Mouse (Mus musculus) midbrain, postnatal 0 days (tissue): Measurements from ENCODE around the gene Kiss1. TPM values are rescaled to one million over a fixed set of nuclear protein-coding genes. Genes with fewer than 3 reads are reported as not detected.

Experiments
- ATAC-seq: fragments of 200-750 bp; cut with Nextera tagmentation; 2 replicates; pipeline ENCODE4 v1.8.0; 2017; ENCODE audit warnings: moderate number of reproducible peaks, mild to moderate bottlenecking, moderate TSS enrichment, moderate library complexity; ENCODE audit not compliant: low FRiP score
- DNase-seq: peaks from one replicate; pipeline ENCODE4 v3.0.0-alpha.2; 2015; ENCODE audit warnings: low spot score
- H3K27ac ChIP-seq: fragments of 300-500 bp; sonication (generic); 2 replicates; pipeline ENCODE4 v1.5.1; 2014; ENCODE audit warnings: low read depth, mild to moderate bottlenecking, low read length, mixed read lengths
- H3K27me3 ChIP-seq: fragments of 300-500 bp; sonication (generic); 2 replicates; pipeline ENCODE4 v1.6.1; 2014; ENCODE audit warnings: low read length, control low read depth, mixed read lengths; ENCODE audit not compliant: insufficient read depth
- H3K36me3 ChIP-seq: fragments of 300-500 bp; sonication (generic); 2 replicates; pipeline ENCODE4 v1.6.1; 2014; ENCODE audit warnings: low read length, control low read depth, mixed read lengths; ENCODE audit not compliant: insufficient read depth
- H3K4me1 ChIP-seq: fragments of 300-500 bp; sonication (generic); 2 replicates; pipeline ENCODE4 v1.6.1; 2014; ENCODE audit warnings: mild to moderate bottlenecking, control low read depth, antibody characterized with exemption, low read length, mixed read lengths; ENCODE audit not compliant: insufficient read depth
- H3K4me2 ChIP-seq: fragments of 300-500 bp; sonication (generic); 2 replicates; pipeline ENCODE4 v1.6.1; 2014; ENCODE audit warnings: low read depth, mild to moderate bottlenecking, low read length, mixed read lengths; ENCODE audit not compliant: poor library complexity, severe bottlenecking
- H3K4me3 ChIP-seq: fragments of 300-500 bp; sonication (generic); 2 replicates; pipeline ENCODE4 v1.5.1; 2014; ENCODE audit warnings: low read depth, mild to moderate bottlenecking, low read length, moderate library complexity
- H3K9ac ChIP-seq: fragments of 300-500 bp; sonication (generic); replicated peaks from 2 replicates; pipeline ENCODE4 v1.6.1; 2014; ENCODE audit warnings: mild to moderate bottlenecking, low read length, moderate library complexity, mixed read lengths; ENCODE audit not compliant: poor library complexity, severe bottlenecking
- H3K9me3 ChIP-seq: fragments of 300-500 bp; sonication (generic); 2 replicates; pipeline ENCODE4 v1.6.1; 2016; ENCODE audit warnings: low read length, control low read depth
- CTCF ChIP-seq: IDR thresholded peaks from 2 replicates; pipeline ENCODE4 v1.5.1; 2016; ENCODE audit warnings: antibody characterized with exemption, mild to moderate bottlenecking
- WGBS: fragments of 180-500 bp; shearing (Covaris S2); extraction: QIAGEN DNeasy Blood & Tissue Kit; methylation state at CpG from one replicate; pipeline ENCODE4 v1.1.7; 2014; 5-methylcytosine and 5-hydroxymethylcytosine counted together
- polyA plus RNA-seq: library from polyadenylated mRNA; unstranded; fragments of >200 nt; fragmentation: Nextera tagmentation; extraction: Ambion mirVana; gene quantifications from 2 replicates; pipeline ENCODE4 v1.2.1, GENCODE M21; 2015
- total RNA-seq: library from RNA; depleted of rRNA; stranded (reverse); fragments of >200 nt; gene quantifications from 2 replicates; pipeline ENCODE4 v1.2.3, GENCODE M21; 2014

The Kiss1 gene
- total and polyA plus RNA-seq, 2 experiments from 2014 or later: 2.6 TPM; not detected in 1

GRCm38 (mm10) chr1:133366951-133367605, 45.4 kb downstream of the Kiss1 start:
- no peak overlapping the region for H3K9ac ChIP-seq
- DNase-seq: no peak
- H3K27ac ChIP-seq: no peak overlapping the region
- 50% methylated on average over 10 of the region's 10 CpGs for WGBS
- H3K9me3 ChIP-seq: no peaks in the 10 kb centered on the region
- H3K4me1 ChIP-seq: 0 out of 2 replicates have a peak, but pooled peaks cover 3% of the 10 kb centered on the region
- H3K27me3 ChIP-seq: no peaks in the 10 kb centered on the region
- no peak for TF ChIP-seq CTCF
- no peak overlapping the region for H3K4me2 ChIP-seq
- no peak for ATAC-seq
- H3K36me3 ChIP-seq: no peaks in the 10 kb centered on the region
- H3K4me3 ChIP-seq: no peak overlapping the region

- DNase-seq (no peak), ATAC-seq (no peak)
- Histone ChIP-seq H3K27ac (no peak overlapping the region), H3K27me3 (no peaks in the 10 kb centered on the region), H3K4me1 (0 out of 2 replicates have a peak, but pooled peaks cover 3% of the 10 kb centered on the region), H3K4me3 (no peak overlapping the region), H3K4me2 (no peak overlapping the region), H3K36me3 (peaks cover 3% of the 10 kb centered on the region; the same call in 1 of the 2 replicates), H3K9me3 (no peaks in the 10 kb centered on the region), H3K9ac (no peak overlapping the region)
- 13% methylated on average over 11 of the region's 11 CpGs for WGBS
- no peak for TF ChIP-seq CTCF
Measured at GRCm38 (mm10) chr1:133367606-133368488, 46.2 kb downstream of the Kiss1 start.

DNA sequence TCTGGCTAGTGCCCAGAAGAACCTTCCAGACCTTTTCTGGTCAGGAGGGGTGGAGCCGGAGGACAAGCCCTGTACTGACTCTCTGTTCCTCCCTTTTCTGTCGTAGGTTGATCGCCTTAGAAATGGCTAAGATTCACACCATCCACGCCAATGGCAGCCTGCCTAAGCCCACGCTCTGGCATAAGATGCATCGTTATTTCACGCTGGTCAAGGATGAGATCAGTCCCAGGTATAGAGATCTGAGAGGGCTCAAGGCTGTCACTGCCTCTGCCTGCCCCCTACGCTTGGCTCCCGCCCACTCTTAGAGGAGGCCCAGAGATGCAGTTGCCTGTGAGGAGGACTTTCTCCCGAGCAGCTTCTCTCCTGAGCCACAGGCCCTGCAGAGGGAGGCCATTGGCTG, 47.0 kb downstream of the Kiss1 start:
- Histone ChIP-seq H3K4me2 (no peak overlapping the region), H3K4me3 (no peak overlapping the region), H3K4me1 (0 out of 2 replicates have a peak, but pooled peaks cover 3% of the 10 kb centered on the region), H3K27ac (no peak overlapping the region), H3K36me3 (peaks cover 3% of the 10 kb centered on the region; the same call in 1 of the 2 replicates), H3K27me3 (no peaks in the 10 kb centered on the region), H3K9ac (no peak overlapping the region), H3K9me3 (no peaks in the 10 kb centered on the region)
- DNase-seq: no peak
- 61% methylated on average over 10 of the region's 10 CpGs for WGBS
- no peak for ATAC-seq
- TF ChIP-seq CTCF: no peak

DNA sequence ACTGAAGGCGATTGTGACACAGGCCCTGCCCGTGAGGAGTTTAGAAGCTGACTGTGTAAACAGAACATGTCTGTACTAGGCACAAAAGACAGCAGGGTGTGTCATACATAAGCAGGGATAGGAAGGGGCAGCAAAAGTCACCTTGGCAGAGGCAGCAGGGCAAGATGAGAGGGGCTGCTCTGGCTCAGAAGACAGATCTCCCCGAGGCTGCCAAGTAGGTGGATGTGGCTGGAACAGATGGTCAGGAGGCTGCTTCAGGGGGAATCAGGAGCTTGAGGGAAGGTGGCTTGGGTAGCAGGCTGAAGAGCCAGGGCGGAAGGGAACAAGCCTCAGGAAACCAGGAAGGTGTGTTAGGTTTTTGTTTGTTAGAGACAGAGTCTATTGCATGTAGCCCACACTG, 48.7 kb downstream of the Kiss1 start:
- H3K9ac ChIP-seq: no peak overlapping the region
- H3K27ac ChIP-seq: no peak overlapping the region
- DNase-seq (no peak), ATAC-seq (no peak)
- 79% methylated on average over 4 of the region's 4 CpGs for WGBS
- no peaks in the 10 kb centered on the region for H3K9me3 ChIP-seq
- H3K4me2 ChIP-seq: no peak overlapping the region
- no peak overlapping the region for H3K4me3 ChIP-seq
- no peak for TF ChIP-seq CTCF
- peaks cover 6% of the 10 kb centered on the region; the same call in 1 of the 2 replicates for H3K36me3 ChIP-seq
- H3K4me1 ChIP-seq: 0 out of 2 replicates have a peak, but pooled peaks cover 3% of the 10 kb centered on the region
- no peaks in the 10 kb centered on the region for H3K27me3 ChIP-seq

DNA sequence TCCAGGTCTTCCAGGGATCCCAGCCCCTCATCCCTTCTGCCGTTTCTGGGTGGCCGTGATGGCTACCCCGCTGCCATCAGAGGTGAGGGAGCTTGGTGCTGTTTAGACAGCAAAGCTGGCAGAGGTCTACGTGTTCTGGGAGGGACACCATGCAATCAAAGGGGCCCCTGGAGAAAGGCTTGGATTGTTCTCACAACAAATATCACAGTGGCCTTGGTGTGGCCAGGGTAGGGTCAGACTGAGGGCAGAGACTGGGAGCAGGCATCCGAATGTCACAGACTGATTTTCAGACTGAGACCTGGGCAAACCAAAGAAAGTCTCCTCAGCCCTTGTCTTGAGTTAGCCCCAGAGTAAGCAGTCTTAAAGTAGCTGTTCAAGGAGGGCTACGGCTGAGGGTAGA, 49.8 kb downstream of the Kiss1 start:
- no peak for TF ChIP-seq CTCF
- 92% methylated on average over 6 of the region's 6 CpGs for WGBS
- ATAC-seq (no peak), DNase-seq (no peak)
- Histone ChIP-seq H3K36me3 (peaks cover 6% of the 10 kb centered on the region; the same call in 1 of the 2 replicates), H3K27ac (no peak overlapping the region), H3K9me3 (no peaks in the 10 kb centered on the region), H3K4me3 (no peak overlapping the region), H3K27me3 (no peaks in the 10 kb centered on the region), H3K4me1 (0 out of 2 replicates have a peak, but pooled peaks cover 3% of the 10 kb centered on the region), H3K4me2 (no peak overlapping the region), H3K9ac (no peak overlapping the region)

- Histone ChIP-seq H3K4me3 (no peak overlapping the region), H3K27me3 (no peaks in the 10 kb centered on the region), H3K36me3 (peaks cover 11% of the 10 kb centered on the region; the same call in 1 of the 2 replicates), H3K27ac (no peak overlapping the region), H3K4me1 (0 out of 2 replicates have a peak, but pooled peaks cover 3% of the 10 kb centered on the region), H3K4me2 (no peak overlapping the region), H3K9ac (no peak overlapping the region), H3K9me3 (no peaks in the 10 kb centered on the region)
- no peak for TF ChIP-seq CTCF
- 65% methylated on average over 8 of the region's 8 CpGs for WGBS
- ATAC-seq: no peak
- no peak for DNase-seq
Measured at GRCm38 (mm10) chr1:133372113-133372512, 50.4 kb downstream of the Kiss1 start.
